Mouse (Mus musculus): ENCODE data around the gene Rhox10. TPM values are rescaled to one million over a fixed set of nuclear protein-coding genes. Genes with fewer than 3 reads are reported as not detected.
"Not testable (repeated sequence)": the region's sequence is repeated elsewhere in the genome, so short reads cannot be mapped to it uniquely, and the experiment has no call there.

The Rhox10 gene
- not detected for polyA plus RNA-seq (2017; shearing (Covaris generic))

- ATAC-seq = no peak
Observed at GRCm38 (mm10) chrX:38066175-38066574, at the start of gene Rhox10. Gene Rhox10 (plus strand): TSS chrX:38066475.

GRCm38 (mm10) chrX:38018597-38018996 is 47.7 kb upstream of the Rhox10 start, which contains the start of gene Btg1-ps1:
Gene Btg1-ps1 (minus strand): TSS chrX:38018815.
- ATAC-seq = not testable (repeated sequence)

- ATAC-seq = no peak
Observed at GRCm38 (mm10) chrX:38033841-38034240, 32.4 kb upstream of the Rhox10 start.

GRCm38 (mm10) chrX:38039666-38040065 is 26.6 kb upstream of the Rhox10 start:
- ATAC-seq = no peak

- not testable (repeated sequence) for ATAC-seq
Observed at GRCm38 (mm10) chrX:38043014-38043413, 23.3 kb upstream of the Rhox10 start, which contains the start of gene Btg1-ps2. Gene Btg1-ps2 (minus strand): TSS chrX:38043114.

GRCm38 (mm10) chrX:38061544-38061943 is 4.7 kb upstream of the Rhox10 start:
- no peak for ATAC-seq

GRCm38 (mm10) chrX:38084226-38084625 is 18.0 kb downstream of the Rhox10 start:
- no peak for ATAC-seq

GRCm38 (mm10) chrX:38085041-38085440 is 18.8 kb downstream of the Rhox10 start, which contains the start of gene Rhox11:
Gene Rhox11 (minus strand): TSS chrX:38085141.
- ATAC-seq = no peak

GRCm38 (mm10) chrX:38110807-38111206 is 44.5 kb downstream of the Rhox10 start, which contains the start of gene Rhox12:
Gene Rhox12 (minus strand): TSS chrX:38110907.
- no peak for ATAC-seq

- no peak for ATAC-seq
Observed at GRCm38 (mm10) chrX:38120982-38121381, 54.7 kb downstream of the Rhox10 start, which contains the start of gene Rhox13. Gene Rhox13 (plus strand): TSS chrX:38121219.

Other genes with a start within 250 kb of the Rhox10 start
- gene Rhox6, start 239.6 kb upstream of the Rhox10 start, polyA plus RNA-seq (2017; shearing (Covaris generic)) = not detected
- gene Rhox7a, start 234.8 kb upstream of the Rhox10 start, polyA plus RNA-seq (2017; shearing (Covaris generic)) = not detected
- under 1 TPM in 2 of 3 experiments, not detected in 1; 0.28 to 0.30 TPM for gene Rhox8, start 187.5 kb upstream of the Rhox10 start, polyA plus RNA-seq (2017; shearing (Covaris generic))
- gene Rhox7b, start 169.2 kb upstream of the Rhox10 start, polyA plus RNA-seq (2017; shearing (Covaris generic)) = not detected
- not detected for gene Rhox9, start 164.7 kb upstream of the Rhox10 start, polyA plus RNA-seq (2017; shearing (Covaris generic))
- gene Btg1-ps1, start 47.7 kb upstream of the Rhox10 start, polyA plus RNA-seq (2017; shearing (Covaris generic)) = not detected
- not detected for gene Btg1-ps2, start 23.4 kb upstream of the Rhox10 start, polyA plus RNA-seq (2017; shearing (Covaris generic))
- gene Rhox11, start 18.7 kb downstream of the Rhox10 start, polyA plus RNA-seq (2017; shearing (Covaris generic)) = not detected
- not detected for gene Rhox12, start 44.4 kb downstream of the Rhox10 start, polyA plus RNA-seq (2017; shearing (Covaris generic))
- gene Rhox13, start 54.7 kb downstream of the Rhox10 start, polyA plus RNA-seq (2017; shearing (Covaris generic)) = not detected
- gene Zbtb33, start 123.3 kb downstream of the Rhox10 start, polyA plus RNA-seq (2017; shearing (Covaris generic)) = 1 to 10 TPM; 1.4 to 1.9 (median 1.5) TPM
- 1 to 10 TPM; 3.2 to 5.9 (median 5.8) TPM for gene Tmem255a, start 186.0 kb downstream of the Rhox10 start, polyA plus RNA-seq (2017; shearing (Covaris generic))
- not detected for gene Atp1b4, start 249.7 kb downstream of the Rhox10 start, polyA plus RNA-seq (2017; shearing (Covaris generic))

All from inflammation-experienced regulatory T-cells, adult 6 months (primary cell).